Mouse (Mus musculus): ENCODE results near the gene Fgfr2. TPM values are rescaled to one million over a fixed set of nuclear protein-coding genes. Genes with fewer than 3 reads are reported as not detected.
"Not testable (repeated sequence)": the region's sequence is repeated elsewhere in the genome, so short reads cannot be mapped to it uniquely, and the experiment has no call there.

Fgfr2 gene
- total RNA-seq, 2 experiments from 2014 or later = not detected

DNA sequence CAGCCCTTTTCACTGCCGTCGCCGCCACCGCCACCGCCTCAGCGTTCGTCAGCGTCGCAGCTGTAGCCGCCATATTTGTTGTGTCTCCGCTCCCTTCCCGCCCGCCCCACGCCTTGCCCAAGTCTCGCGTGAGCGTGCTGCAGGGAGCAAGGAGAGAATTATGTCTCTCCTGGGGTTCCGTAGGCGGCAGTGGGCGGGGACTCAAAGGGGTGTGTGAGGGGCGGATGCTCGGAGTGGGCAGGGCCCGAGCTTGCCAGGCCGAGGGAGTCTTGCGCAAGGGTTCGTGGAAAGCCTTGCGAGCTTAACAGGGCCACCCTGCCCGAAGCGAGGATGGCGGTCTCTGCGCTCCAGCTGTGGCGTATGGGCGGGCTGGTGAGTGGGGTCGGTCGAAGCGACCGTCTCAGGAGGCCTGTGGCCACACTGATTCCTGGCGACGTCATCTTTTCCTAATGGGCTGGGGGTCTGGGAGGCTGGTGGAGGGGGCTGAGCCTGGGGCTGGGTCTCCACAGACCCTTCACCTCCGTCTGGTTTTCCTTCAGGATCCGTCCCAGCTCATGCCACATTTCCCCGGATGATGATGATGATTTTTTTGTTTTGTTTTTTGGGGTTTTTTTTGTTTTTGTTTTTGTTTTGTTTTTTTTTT lies 1712.6 kb downstream of the Fgfr2 start, which contains the start of the genes Ikzf5 and Acadsb:
TSS of gene Ikzf5 (minus strand) at position 106 of the 643 bp plus-strand sequence.
TSS of gene Acadsb (plus strand) at position 186 of the 643 bp plus-strand sequence.
- ATAC-seq (replicated peaks; ENCODE audit: poor library complexity) = peak; percentile 98

DNA sequence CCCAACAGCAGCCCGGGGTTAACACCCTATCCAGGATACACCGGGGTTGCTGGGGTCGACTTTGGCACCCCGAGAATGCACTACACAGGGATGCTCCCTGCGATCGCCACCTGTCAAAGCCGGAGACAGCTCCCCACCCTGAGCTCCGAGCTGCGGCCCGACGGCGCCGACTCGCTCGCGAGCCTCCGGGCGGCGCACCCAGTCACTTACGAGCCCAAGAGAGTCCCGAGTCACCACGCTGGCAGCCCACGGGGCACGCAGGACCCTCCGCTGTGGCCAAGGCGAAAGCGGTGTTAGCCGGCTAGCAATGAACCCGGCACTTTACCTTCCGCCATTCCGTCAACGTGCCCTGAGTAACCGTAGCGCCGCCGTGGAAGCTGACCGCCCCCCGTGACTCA lies 1713.2 kb downstream of the Fgfr2 start:
- ATAC-seq (replicated peaks; ENCODE audit: poor library complexity) = peak; percentile 36

DNA sequence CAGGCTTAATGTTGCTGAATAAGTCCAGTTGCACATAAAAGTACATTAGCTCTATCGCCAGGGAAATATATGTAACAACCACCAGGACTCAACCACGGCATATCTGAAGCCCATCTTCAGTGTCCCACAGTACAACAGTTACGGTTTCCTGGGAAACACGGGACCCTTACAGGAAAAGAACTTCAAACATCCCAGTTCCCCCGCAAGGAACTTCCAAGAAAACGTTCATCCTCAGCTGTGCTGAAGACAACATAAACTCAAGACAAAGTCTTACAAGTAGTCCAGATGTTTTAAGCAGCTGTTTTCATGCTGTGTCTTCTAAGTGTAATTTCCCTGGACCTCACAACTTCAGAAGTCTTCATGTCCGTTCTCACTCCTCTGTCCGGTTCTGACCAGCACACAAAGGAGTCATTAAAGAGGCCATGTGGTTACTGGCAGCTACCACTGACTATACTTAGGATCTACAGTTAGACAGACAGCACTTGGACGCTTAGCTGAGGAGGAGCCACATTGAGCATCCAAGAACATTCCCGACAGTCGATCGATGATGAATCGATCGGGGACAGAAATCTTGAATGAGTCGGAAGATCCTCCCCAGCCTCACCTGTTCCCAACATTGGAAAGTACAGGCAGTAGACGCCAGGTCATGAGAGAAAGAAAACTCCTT lies 1713.7 kb downstream of the Fgfr2 start:
- ATAC-seq (replicated peaks; ENCODE audit: poor library complexity) = no peak

DNA sequence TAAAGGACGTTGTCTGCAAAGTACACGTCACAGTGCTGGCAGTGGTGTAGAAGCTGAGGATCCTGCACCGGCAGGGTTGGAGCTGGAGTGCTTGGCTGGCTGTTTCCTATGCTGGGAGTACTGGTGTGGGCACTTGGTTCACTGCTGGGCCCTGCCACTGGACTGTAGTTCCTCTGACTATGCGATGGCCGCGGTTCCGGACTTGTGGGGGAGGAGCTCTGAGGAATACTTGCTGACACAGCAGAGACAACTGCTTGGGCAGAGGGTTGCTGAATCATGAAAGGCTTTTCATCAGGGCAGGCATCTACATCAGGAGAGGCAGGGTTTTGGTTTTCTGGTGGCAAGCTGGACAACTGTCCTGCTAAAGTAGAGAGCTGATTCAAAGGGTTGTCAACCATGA lies 1731.4 kb downstream of the Fgfr2 start:
- not testable (repeated sequence) for ATAC-seq (replicated peaks; ENCODE audit: poor library complexity)

DNA sequence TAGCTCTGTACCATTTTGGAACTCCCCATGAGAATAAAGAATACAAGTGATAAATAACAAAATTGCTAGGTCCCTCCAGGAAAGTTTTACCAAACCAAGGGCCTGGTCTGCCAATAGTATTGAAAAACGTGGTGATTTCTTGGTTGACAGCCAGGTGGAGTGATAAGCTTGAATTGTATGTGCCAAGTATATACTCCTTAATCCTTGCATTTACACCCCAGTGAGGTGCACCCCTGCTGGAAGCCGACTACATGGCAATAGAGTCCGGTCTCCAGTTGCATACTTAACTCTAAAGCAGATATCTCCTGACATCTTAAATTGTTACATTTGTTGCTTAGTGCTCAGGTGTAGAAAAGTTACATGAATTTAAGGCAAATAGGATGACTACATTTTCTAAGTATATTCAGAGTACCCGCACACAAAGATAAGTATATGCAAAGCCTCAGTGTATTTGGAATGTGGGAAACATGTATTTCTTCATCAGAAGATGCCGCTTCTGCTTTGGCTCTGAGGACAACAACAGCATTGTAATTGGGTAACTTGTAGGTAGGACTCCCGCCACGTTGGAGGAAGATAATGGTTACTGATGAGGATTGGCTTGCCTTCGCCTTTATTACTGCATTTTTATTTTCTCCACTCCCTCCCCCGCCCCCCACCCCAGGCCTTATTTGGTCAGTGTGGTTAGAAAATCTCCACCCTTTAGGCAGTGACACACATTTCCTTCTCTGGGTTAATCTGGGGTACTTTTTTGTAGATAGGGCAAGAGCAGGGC lies 1751.1 kb downstream of the Fgfr2 start:
- peak; percentile 55 for ATAC-seq (replicated peaks; ENCODE audit: poor library complexity)

DNA sequence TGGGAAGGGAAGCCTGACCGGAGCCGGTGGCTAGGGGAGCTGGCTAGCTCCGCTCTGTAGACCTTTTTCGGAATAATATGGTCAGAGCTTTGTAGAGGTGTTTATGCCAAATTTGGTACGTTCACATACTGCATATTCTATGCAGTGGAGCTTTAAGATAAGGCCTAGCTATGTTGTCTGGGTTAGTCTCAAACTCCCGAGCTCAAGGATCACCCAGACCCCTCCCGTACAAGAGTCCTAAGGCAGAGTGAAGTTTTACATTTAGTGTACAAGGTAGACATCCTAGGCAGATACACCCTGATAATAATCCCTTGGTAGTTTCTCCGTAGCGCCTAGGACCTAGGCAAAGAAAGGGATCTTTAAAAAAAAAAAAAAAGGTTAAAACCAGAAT lies 1751.7 kb downstream of the Fgfr2 start:
- ATAC-seq (replicated peaks; ENCODE audit: poor library complexity) = peak; percentile 23; the same call in 1 of the 2 replicates

DNA sequence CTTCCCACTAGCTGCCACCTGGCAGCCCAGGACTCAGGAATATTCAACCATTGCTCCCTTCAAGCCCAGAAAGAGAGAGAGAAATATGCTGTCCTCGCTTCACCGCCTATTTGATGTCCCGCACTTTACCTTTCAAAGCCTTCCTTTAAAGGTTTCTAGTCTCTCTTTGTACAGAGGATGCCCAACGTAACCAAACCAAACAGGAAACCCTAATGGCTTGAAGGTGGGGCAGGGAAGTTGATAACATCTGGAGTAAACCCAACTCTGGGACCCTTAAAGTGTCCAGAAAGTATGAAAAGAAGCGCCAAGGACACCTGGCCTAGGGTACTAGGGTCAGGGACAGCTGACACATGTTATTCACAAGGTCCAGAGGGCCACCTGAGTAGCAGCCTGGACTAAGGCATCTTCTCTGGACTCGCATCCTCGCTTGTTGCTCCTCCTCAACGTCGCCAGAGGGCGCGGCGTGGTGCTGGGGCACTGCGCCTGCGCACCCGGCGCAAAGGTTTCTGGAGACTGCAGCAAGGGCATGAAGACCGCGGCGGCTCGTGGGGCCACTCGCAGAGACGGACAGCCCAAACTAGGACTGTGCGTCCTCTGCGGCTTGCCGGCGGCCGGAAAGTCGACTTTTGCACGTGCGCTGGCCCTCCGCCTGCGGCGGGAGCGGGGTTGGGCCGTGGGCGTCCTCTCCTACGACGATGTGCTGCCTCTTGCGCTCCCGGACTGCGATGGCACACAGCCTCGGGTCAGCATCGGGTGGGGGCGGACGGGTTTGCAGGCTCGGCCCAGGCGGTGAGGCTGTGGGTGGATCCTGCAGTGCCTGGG lies 1752.3 kb downstream of the Fgfr2 start, which contains the start of gene Pstk:
TSS of gene Pstk (plus strand) at position 494 of the 822 bp plus-strand sequence.
- peak; percentile 91 for ATAC-seq (replicated peaks; ENCODE audit: poor library complexity)

DNA sequence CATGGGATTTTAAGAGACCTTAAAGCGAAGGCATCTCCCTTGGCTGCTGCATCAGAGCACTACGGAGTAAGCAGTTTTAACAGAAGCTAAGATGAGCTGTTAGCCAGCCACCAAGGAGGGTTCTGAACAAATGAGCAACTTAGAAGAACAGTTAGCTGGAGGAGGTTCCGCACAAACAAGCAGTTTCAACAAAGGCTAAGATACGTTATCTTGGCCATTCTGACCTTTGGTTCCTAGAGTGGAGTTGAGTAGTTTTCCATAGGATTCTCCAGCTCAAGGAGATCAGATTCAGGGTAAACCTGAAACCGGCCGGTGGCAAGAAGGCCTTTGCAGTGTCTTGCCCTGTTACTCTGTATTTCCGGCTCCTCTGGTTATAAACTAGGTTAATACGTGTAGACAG lies 1759.0 kb downstream of the Fgfr2 start:
- ATAC-seq (replicated peaks; ENCODE audit: poor library complexity) = no peak

DNA sequence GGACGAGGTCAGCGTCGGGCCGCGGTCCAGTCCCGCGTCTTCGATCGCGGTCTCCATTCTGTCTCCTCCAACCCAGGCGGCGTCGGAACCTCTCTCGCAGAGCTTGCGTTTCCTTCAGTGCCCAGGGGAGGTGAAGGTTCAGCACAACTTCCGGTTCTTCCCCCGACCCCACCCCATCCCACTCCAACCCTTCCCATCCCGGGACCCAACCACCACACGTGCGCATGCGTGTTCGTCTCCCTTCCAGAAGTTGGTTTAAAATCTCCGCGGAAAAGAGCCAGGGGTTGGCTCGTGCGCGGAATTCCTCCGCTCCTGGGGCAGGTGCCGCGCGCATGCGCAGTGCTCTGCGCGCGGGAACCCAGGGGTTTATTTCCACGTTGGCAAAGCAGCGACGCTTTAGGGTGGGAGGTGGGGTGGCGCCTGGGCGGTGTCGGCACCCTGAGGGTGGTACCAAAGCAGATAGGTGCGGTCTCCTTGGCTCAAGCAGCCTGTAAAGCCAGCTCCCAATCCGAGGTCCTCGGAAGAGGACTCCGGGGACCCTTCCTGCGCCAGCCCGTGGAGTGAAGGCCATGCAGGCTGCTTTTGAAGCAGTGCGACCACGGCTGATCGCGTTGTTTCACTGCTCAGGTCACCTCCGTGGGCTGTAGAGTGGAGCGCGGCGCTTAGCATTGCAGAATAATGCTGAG lies 1760.4 kb downstream of the Fgfr2 start, which contains the start of gene 2310057M21Rik:
TSS of gene 2310057M21Rik (minus strand) at position 145 of the 686 bp plus-strand sequence.
- peak; percentile 91 for ATAC-seq (replicated peaks; ENCODE audit: poor library complexity)

DNA sequence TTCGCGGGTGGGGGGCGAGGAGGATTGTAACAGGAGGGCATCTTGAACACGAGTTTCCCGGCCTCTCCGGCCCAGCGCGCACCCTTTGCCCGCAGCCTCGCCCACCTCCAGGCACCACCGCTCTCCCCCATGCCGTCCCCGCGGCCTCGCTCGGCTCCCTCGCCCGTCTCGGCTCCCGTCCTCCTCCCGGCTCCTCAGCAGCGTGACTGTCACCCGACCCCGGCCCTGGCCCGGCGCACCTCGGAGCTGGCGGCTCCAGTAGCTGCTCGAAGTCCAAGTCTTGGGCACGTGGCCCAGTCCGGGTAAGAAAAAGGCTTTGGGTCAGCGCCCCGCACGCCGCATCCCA lies 1760.9 kb downstream of the Fgfr2 start:
- peak; percentile 53 for ATAC-seq (replicated peaks; ENCODE audit: poor library complexity)

DNA sequence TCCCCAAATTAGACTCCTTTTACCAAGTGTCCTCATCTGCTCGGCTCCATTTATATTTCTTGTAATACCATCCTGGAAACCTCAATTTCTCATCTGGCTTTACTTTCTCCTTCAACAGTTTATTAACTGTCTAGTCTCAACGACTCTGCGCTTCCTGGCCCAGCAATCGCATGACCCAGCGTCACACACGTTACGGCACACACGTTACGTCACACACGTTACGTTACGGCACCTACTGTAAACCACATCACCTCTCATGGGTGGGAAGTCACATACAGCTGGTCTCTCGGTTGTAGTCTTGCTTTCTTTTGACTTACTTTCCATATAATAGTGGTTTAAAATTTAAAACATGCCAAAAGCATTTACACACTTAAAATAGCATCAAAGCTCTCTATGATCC lies 1767.0 kb downstream of the Fgfr2 start:
- peak; percentile 84 for ATAC-seq (replicated peaks; ENCODE audit: poor library complexity)

DNA sequence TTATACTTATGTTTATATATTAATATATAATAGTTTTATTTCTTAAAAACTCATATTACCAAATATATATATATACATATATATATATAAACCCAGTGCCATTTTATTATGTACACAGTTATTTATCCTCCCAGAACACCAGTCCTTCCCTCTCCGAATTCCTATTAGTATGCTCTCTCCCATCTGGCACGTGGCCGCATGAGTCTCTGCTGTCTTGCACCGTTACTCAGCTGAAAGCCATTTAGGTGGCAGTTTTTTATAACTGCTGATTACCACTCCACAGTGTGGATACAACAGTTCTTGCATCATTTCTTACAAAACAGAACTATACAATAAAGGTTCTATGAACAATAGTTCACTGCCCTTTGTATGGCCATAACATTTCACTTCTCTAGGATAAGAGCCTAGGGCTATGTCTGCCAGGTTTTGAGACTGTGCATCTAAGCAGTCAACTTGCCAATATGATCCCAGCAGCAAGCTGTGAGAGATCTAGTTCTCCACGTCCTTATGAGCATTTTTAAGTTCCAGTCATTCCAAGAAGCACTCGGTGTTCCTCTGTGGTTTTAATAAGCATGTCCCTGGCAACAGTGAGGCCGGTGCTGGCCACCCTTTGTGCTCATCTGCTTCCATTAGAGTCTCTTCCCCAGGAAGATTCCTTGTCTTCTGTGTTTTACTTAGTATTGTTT lies 1777.2 kb downstream of the Fgfr2 start:
- no peak for ATAC-seq (replicated peaks; ENCODE audit: poor library complexity)

DNA sequence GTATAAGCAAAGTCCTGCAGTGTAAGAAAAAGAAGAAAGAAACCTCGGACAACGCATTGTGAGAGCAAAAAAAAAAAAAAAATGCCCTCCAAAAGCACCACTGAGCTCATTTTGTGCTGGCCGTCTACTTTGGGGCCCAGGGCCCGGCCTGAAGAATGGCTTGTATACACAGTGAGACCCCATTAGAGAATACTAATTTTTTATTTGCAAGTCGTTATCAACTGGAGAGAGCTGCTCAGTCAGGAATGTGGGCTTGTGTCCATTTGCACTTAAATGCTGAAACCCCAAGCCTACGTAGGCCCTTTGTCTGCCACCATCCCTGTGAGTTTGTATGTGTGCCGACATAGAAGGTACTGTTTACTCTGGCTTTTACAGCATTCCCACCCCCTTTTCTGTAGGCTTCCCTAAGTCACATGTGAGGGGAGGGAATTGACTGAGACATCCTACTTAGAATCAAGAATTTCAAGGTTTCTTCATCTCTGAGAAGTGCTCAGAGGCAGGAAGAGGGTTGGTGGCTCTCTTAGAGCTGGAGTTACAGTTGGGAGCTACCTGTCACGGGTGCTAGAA lies 1785.6 kb downstream of the Fgfr2 start:
- no peak for ATAC-seq (replicated peaks; ENCODE audit: poor library complexity)

DNA sequence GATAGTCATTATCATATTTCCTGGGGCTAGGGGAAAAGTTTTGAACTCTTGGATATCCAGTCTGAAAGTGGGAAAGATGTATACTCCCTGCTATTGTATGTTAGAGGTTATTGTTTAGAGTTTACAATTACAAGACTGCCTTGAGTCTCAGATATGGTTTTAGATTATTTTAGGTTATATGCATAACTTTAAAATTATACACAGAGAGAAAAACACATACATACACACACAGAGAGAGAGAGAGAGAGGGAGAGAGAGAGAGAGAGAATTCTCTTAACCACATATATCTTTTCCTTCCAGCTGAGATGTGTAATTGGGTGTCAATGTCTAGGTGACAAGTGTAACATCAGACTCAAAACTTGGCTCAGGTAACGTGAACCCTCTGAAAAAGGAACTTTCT lies 1789.6 kb downstream of the Fgfr2 start, which contains the start of gene Fam24a:
TSS of gene Fam24a (plus strand) at position 301 of the 400 bp plus-strand sequence.
- ATAC-seq (replicated peaks; ENCODE audit: poor library complexity) = no peak

DNA sequence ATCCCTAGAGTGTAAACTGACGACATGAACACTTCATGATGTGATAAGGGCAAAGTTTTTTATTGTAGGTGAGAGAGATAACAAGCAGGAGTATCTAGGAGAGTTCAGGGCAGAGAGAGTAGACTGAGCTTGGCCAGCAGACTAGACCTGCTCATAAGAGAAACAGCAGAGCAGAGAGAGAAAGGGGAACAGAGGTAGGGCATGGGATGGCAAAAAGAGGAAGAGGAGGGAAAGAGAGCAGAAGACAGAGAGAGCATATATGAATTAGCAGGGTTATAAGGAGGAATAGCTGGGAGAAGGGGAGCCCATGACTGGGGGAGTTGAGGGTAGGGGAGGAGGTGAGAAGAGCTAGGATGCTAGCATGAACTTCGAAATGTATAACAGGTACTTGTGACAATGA lies 1791.5 kb downstream of the Fgfr2 start:
- ATAC-seq (replicated peaks; ENCODE audit: poor library complexity) = peak; percentile 63

DNA sequence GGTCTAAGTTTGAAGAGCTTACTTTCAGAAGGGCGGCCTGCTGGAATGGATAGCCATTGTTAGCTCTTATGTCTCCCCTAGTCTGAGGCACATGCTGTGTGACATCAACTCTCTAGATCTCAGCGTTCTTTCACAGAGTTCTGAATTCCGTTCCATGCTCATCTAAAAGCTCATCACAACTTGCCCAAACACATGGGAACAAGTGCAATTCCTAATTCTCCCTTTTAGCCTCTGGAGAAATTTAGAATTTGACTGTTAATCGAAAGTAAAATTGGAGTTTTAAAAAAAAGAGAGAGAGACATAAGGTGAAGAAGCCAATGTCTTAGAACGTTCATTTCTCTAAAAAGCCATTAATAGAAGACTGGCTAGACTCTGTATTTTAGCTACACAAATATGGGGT lies 1793.7 kb downstream of the Fgfr2 start, which contains the start of gene Fam24b:
TSS of gene Fam24b (minus strand) at position 101 of the 400 bp plus-strand sequence.
- no peak for ATAC-seq (replicated peaks; ENCODE audit: poor library complexity)

DNA sequence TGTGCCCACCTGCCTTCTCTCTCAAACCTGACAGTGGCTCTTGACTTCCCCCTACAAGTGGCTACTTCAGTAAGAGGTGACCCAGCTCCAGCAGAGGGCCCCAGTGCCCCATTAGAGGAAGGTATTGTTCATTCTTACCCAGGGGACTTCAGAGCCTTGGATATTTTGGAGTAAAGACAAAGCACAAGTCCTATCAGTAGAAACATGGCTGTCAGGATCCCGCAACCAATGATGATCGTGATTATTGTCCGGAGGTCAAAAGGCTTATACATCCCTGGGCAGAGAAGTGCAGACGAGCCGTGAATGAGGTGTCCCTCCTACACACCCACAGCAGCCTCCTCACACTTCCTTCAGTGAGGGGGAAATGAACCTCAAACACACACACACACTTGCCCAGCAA lies 1796.1 kb downstream of the Fgfr2 start:
- ATAC-seq (replicated peaks; ENCODE audit: poor library complexity) = no peak

DNA sequence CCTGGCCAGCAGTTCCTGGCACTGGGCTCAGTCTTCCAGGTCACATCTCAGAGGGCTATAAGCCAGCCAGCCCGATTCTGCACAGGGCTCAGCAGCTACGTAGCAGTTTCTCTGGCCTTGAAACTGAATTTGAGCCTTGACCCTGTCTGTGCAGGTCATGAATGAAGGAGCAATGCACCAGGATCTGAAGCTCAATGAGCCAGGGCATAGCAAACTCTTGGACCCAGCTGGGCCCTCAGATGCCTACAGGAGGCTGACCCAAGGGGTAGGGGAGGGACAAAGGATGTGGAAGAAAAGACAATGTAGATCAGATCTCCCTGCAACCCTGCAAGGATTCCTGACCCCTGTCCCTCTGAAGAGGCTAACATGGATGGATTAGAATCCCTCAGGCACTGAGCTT lies 1801.0 kb downstream of the Fgfr2 start, which contains the start of gene Cuzd1:
TSS of gene Cuzd1 (minus strand) at position 101 of the 400 bp plus-strand sequence.
- ATAC-seq (replicated peaks; ENCODE audit: poor library complexity) = no peak

DNA sequence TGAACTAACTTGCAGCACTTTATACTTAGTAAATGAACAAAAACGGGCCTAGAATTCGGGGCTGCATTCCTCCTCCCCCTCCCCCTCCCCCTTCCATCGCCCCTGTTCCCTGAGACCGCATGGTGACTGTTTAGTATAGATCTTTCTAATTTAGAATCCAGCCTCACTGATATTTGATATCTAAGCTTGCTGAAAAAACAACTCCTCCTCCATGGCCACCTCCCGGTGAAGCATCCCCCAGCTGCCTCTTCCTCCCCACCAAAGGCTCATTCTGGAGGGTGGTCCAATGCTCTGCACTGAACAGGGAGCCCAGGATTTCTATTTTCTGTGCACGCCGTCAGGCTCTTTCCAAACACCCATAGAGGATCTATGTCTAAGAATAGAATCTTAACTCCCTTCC lies 1804.8 kb downstream of the Fgfr2 start:
- no peak for ATAC-seq (replicated peaks; ENCODE audit: poor library complexity)
